Mouse (Mus musculus) CH12.LX (cell line): ENCODE measurements around the gene Irak4.

Source experiments
- CHD2 ChIP-seq: IDR thresholded peaks from 2 replicates; pipeline ENCODE4 v1.6.1; 2011; ENCODE audit warnings: low read length, improper control_type of control experiment
- EP300 ChIP-seq: IDR thresholded peaks from 2 replicates; pipeline ENCODE4 v1.6.1; 2011; ENCODE audit warnings: low read length, improper control_type of control experiment
- MEF2A ChIP-seq: IDR thresholded peaks from 2 replicates; pipeline ENCODE4 v1.6.1; 2014; ENCODE audit warnings: low read depth, mild to moderate bottlenecking, inconsistent platforms, low read length, improper control_type of control experiment, borderline replicate concordance
- MXI1 ChIP-seq: IDR thresholded peaks from 2 replicates; pipeline ENCODE4 v1.6.1; 2011; ENCODE audit warnings: mild to moderate bottlenecking, low read depth, low read length, improper control_type of control experiment
- NELFE ChIP-seq: IDR thresholded peaks from 2 replicates; pipeline ENCODE4 v1.6.1; 2011; ENCODE audit warnings: low read depth, low read length, improper control_type of control experiment
- POLR2A ChIP-seq: IDR thresholded peaks from 2 replicates; pipeline ENCODE4 v1.6.1; 2011; ENCODE audit warnings: low read depth, mild to moderate bottlenecking, improper control_type of control experiment, low read length
- TCF12 ChIP-seq: IDR thresholded peaks from 2 replicates; pipeline ENCODE4 v1.6.1; 2014; ENCODE audit warnings: low read depth, mild to moderate bottlenecking, inconsistent platforms, low read length, improper control_type of control experiment
- USF1 ChIP-seq: IDR thresholded peaks from 2 replicates; pipeline ENCODE4 v1.6.1; 2014; ENCODE audit warnings: low read depth, mild to moderate bottlenecking, inconsistent platforms, low read length, improper control_type of control experiment
- ZNF384 ChIP-seq: IDR thresholded peaks from 2 replicates; pipeline ENCODE4 v1.6.1; 2012; ENCODE audit warnings: low read depth, low read length, improper control_type of control experiment, inconsistent platforms

DNA sequence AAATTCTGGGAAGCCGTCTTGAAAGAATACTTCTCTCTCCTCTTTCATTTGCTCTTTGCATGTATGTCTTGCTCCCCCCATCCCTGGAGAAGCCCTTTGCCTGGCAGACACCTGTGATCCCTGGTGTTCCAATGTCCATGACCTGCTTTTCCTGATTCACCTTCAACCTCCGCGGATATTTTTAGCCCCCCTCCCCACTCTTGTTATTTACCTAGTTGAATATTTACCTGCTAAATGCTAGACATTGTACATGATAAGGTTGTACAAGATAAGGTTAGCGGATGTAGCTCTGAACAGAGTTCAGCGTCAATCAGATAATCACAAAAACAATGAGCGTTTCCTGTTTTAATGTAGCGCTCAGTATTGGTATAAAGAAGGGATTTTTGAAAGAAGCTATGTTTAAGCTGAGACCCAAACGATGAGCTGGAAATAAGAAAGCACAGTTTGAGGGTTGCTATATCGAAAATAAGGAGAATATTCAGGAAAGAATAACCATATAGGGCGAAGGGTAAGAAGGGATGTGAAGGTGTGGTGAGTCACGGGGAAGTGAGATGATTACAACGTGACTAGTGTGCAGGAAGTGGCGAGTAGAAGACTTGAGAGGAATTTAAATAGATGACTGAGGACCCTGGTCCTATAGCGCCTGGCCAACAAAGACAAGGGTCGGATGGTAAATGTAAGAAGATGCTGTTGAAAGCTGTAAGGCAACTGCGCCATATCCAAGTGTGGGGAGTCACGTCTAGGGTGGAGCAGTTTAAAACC is 15.6 kb downstream of the Irak4 start:
- no peak for TF ChIP-seq EP300
- TF ChIP-seq MXI1 = no peak
- TF ChIP-seq MEF2A = no peak
- no peak for TF ChIP-seq ZNF384
- no peak for TF ChIP-seq POLR2A
- no peak for TF ChIP-seq TCF12
- no peak for TF ChIP-seq USF1
- no peak for TF ChIP-seq NELFE
- no peak for TF ChIP-seq CHD2
